Mouse (Mus musculus) cerebellum, adult 9-10 months (tissue): ENCODE data around the gene Apba1.

Experiments used
- DNase-seq: peaks from one replicate; pipeline ENCODE4 v3.0.0; 2022

Apba1 gene

DNA sequence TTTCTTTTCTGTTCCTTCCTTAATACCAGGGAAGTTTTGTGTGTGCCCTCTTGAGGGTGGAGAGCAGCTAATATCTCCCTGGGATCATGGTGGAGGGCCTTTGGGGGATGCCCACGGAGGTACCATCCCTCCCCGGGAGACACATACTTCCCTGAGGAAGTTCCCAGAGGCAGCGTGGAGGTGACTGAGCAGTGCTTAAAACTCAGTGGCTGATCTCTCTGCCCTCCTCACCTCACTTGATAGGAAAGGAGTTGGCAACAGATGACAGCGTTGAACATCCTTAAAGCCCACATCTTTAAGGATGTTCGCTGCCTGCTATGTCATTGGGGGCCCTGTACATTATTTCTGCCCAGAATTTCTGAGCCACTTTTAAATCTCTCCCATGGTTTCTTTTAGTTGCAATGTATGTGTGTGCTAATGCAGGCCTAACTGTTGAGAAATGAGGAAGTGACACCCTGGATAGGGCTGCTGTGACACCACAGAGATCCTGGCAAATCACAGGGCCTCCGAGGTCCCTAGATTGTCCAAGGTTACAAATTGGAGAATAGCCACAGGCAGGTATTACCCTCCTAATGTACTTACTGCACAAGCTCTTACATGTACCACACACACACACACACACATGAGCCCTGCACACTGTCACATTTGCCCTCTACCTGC lies 187.5 kb downstream of the Apba1 start:
- no peak for DNase-seq

- no peak for DNase-seq
Observed at GRCm38 (mm10) chr19:23946751-23947150, 188.1 kb downstream of the Apba1 start.

- DNase-seq, result no peak
Observed at GRCm38 (mm10) chr19:23947871-23948270, 189.2 kb downstream of the Apba1 start.

- DNase-seq, result no peak
Observed at GRCm38 (mm10) chr19:23948301-23949000, 189.8 kb downstream of the Apba1 start.

DNA sequence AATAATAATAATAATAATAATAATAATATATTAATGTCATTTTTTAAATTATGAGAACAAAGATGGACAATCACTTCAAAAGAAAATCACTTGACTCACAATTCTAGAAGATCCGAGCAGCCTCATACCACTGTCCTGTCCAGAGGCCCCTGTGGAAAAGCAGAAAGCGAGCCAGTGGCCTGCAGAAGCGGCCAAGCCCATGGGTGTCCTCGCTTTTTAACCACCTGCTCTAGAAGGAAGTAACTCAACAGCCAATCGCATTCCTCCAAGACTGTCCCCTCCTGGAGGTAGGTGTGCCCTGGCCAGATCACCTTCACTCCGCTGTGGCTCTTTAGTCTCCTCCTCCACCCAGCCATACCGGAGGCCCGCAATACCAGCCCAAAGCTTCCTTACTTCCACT lies 196.8 kb downstream of the Apba1 start:
- DNase-seq, result no peak

DNA sequence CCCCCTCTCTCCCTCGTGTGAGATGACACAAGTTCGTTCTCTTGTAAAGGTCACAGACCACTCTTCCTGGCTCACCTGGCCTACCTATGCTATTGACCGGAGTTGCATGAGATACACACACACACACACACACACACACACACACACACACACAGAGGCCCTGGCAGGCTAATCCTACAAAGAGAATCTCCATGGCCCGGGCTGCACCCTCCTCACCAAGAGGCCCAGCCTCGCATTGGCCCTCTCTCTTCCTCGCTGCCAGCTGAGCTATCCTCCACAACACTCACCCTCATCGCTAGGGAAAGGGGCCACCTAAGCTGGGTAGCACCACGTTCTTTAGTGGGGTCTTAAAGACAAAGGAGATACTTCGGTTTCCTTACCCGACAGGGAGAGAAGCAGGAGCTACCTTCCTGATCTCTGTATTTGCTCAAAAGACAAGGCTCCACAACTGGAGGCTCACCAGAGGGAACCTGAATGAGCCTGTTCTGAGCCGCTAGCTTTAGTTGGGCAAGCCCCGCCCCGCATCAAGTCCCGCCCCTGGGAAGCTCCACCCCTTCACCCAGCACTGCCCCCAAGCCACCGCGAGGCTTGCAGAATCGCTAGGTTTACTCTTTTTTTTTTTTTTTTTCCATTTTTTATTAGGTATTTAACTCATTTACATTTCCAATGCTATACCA lies 197.8 kb downstream of the Apba1 start:
- no peak for DNase-seq

DNA sequence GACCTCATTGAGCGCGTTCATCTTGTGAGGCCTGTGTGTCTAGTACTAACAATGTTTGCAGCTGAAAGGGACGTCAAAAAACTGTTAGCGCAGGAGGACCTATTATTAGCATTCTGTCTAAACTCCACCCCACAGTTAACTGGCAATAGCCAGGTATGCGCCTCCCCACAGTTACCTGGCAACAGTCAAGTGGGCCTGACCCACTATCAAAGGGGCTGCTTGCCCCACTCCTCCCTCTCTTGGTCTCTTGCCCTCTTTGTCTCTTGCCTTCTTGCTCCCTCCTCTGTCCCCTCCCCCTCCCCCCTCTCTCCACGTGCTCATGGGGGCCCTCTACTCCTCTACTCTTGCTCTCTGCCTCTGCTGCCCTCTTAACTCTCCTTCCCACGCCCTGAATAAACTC lies 198.9 kb downstream of the Apba1 start:
- no peak for DNase-seq

DNA sequence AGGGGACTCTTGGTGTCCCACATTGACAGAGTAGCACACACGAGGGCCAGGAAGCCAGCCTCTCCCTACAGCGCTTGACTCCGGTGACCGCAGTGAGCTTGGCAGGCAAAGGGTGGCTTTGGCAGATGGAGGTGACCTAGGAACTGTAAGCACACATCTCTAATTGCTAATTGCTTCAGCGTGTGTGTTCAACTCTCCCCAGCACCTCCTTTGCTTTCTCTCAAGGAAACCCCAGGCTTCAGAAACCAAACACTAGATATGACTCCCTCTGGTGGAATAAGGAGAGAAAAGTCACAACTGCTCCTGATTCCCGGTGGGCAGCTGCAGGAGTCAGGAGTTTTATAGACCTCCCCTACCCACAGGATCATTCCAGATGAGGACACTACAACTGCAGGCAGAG lies 200.2 kb downstream of the Apba1 start:
- DNase-seq, result peak; percentile 58

DNA sequence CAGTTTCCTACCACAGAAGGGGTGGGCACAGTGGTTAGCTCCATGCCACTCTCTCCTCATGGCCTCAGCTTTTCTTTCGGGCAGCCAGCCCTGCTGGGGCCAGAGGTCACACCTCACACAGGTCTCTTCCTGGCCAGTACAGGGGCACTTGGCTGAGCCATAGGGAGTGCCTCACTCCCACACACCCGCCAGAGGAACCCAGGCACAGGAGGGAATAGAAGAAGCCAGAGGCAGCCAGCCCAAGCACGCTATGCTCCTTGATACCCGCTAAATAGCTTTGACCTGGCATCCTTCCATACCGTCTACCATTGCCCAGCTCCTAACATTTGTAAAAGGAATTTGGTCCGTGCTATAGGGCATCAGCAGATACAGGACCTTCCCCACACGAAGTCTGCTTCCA lies 201.2 kb downstream of the Apba1 start:
- peak; percentile 44 for DNase-seq

DNA sequence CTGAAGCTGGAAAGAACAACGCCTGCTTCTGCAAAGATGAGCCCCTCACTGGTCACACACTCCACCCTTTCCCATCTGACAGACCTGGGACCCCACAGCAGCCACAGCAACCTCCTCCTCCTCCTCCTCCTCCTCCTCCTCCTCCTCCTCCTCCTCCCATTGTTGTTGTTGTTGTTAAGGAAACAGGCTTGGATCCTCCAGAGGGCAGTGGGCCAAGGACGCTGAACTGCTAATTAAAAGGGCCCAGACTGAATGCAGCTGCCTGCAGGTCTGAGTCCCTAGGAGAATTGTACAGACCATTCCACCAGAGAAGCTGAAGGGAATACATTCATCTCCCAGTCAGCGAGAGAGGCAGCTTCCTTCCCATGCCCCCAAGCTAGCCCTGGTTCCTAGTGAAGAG lies 201.6 kb downstream of the Apba1 start:
- peak; percentile 55 for DNase-seq

GRCm38 (mm10) chr19:23960831-23961447 lies 202.3 kb downstream of the Apba1 start:
- no peak for DNase-seq

GRCm38 (mm10) chr19:23961516-23961915 lies 202.8 kb downstream of the Apba1 start:
- peak; percentile 76 for DNase-seq

GRCm38 (mm10) chr19:23964401-23964910 lies 205.8 kb downstream of the Apba1 start:
- peak; percentile 6 for DNase-seq

- DNase-seq, result peak; percentile 21
Observed at GRCm38 (mm10) chr19:23966376-23966775, 207.7 kb downstream of the Apba1 start.

DNA sequence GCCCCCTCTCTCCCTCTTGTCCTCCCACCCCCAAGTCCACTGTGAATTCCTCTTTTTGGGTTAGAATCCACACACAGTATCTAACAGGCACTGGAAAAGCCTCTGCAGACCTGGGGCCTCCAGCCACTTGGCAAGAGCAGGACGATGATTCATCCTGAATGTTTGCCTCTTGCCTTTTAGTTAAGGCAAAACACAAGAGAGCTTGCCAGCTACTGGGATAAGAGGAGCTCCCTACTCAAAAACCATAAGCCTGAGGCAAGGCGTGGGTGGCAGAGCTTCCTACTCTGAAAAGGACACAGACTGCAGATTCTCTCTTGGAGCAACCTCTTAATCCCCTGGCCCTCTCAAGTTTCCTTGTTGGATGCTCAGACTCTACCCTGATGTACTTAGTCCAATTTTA lies 208.5 kb downstream of the Apba1 start:
- DNase-seq, result peak; percentile 77

- peak; percentile 7 for DNase-seq
Observed at GRCm38 (mm10) chr19:23968125-23968861, 209.6 kb downstream of the Apba1 start.

DNA sequence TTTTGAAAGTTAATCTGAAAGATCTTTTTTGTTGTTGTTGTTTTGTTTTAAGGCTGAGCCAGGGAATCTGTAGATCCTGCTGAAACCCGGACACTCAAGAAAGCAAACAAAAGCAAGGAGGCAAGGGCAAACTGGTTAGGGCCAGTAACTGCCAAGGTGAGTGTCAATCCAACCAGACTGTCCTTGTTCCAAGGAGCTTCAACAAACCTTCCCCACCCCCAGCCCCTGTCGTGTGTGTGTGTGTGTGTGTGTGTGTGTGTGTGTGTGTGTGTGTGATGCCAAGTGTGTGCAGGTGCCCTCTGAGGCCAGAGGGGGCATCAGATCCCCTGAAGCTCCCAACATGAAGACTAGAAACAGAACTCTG lies 210.2 kb downstream of the Apba1 start:
- DNase-seq, result no peak

DNA sequence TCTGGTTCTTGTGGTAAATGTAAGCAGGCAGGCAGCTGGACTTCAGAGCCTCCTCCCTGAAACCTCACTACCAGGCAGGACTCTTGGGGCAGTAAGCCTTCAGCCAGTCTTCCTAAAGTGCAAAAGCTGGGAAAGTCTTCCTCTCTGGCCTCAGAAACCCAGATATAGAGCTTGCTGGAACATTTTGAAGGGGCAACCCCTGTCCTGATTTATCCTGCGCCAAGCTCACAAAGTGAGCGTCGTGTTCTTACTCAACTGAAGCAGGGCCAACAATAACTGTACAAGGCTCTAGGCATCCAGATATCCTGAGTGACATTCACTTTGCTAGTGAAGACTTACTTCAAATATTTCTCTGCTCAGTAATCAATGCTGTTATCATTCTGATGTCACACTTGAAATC lies 211.7 kb downstream of the Apba1 start:
- DNase-seq, result no peak

- no peak for DNase-seq
Observed at GRCm38 (mm10) chr19:23971391-23971790, 212.7 kb downstream of the Apba1 start.

DNA sequence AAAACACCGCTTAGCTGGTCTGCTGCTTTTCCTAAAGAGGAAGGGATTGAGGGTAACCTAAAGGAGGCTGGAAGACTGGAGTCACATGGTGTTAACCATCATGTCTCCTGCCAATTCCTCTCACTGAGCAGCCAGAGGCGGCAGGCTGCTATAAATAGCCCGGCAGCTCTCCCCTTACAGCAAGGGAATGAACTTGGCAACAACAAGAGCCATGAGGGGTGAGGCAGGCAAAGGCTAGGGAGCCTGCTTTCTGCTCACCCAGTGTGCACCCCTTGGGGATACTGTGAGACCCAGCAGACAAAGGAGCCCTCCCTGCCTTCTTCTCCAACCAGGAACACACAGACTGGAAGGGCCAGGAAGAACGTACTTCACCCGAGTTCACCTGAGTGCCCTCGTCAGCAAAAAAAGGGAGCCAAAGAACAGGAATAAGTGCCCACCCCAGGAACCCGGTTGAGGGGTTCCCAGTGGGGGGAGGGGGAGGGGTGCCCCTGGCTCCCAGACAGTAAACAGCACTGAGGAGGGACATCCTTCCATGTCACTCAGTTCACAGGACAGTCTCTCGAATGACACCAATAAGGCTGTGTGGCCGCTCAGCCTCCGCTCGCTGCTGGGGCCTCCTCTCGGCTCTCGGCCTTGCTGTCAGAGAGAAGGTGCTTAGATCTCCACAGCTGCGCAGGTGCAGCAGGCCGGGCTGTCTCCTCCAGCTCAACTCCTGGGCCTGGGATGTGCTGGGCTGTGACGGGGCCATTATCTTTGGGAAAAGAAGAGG lies 214.4 kb downstream of the Apba1 start:
- peak; percentile 56 for DNase-seq

DNA sequence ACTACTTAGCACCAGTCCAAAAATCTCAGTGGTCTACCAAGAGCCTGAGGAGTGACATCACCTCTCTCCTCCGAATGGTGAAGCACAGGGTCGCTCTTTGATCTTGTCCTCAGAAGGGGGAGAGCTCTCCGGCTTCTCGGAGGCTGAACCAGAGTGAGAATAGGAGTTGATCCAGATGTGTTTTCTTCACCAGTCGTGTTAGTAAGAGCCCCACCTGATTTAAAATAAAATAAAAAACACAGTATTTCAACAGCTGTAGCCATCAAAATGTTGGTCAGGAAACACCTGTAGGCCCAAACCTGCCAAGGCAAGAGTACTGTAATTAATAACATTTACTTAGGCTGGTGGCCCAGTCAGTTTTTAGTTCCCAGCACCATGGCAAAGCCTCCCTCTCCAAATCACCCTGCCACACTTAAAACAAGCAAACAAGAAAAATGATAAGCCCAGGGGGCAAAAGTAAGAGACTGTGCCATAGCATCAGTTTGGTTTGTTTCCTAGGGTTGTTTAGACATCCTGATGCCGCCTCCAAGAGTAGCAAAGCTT lies 219.3 kb downstream of the Apba1 start:
- DNase-seq, result no peak

DNA sequence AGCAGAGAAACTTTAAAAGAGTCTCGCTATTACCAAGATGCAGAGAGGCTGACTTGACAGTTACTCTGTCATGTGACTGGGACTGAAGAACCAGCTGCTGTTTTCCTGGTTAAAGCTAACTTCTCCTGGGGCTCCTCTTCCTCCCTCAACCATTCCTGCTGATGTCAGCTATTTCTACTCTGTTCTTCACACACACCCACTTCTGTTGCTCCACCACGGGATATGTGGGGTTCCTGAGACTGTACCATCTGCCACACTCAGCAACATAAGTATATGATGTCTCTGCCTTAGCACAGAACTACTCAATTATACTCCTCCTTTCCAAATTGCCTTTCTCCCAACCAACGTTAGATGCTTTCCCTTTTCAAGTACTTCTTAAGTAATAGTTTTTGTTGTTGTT lies 221.9 kb downstream of the Apba1 start:
- no peak for DNase-seq
